Mouse (Mus musculus): Measurements from ENCODE around the gene B3galt5.

GRCm38 (mm10) chr16:96222452-96222851 is 13.1 kb upstream of the B3galt5 start:
- TF ChIP-seq CTCF (IDR thresholded peaks at IDR 0.05; ENCODE audit: low read depth) (no peak), EP300 (IDR thresholded peaks at IDR 0.05; ENCODE audit: low read depth) (no peak)

Measured in heart, postnatal 0 days (tissue).